Mouse (Mus musculus) frontal cortex, postnatal 25 days (tissue): ENCODE measurements around the gene Olfr522.

ENCODE experiments used
- DNase-seq, 2 experiments: peaks; one replicate each; pipeline ENCODE4 v3.0.0; 2022; ENCODE audit warnings: low spot score in 2 of 2

Olfr522 gene

DNA sequence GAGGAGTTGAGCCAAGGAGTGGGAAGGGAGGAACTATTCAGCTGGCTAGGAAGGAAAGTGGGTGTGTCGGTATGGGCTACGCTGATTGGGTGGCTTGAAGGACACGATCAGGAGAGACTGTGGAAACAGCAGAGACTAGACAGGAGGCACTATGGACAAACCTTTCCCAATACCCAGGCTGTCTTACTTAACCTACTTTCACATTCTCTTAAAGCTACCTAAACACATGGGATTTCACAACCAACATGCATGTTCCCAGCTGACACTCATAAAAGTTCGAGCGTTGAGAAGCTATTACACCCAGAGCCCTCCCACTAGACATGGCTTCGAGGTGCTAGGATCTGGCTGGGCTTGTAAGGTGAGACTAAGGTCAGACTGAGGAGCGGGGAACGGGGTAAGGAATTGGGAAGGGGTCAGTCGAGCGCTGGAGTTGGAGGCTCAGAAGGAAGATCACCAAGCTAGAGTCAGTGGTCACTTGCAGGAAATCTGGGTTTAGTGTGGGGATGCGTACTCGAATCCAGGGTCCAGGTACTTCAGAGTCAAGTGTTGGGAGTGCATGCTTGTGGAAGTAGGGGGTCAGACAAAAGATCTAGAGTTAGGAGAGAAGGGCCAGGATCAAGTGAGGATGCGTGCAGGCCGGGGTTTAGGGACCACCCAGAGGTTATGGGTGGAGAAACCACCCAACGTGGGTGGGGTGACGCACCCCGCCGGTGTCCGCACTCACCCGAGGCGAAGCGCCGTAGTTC is 48.8 kb downstream of the Olfr522 start, which contains the start of gene Paox:
Gene Paox, plus strand, starts transcription at position 217 of the 746 bp plus-strand sequence.
- peak in 1 of 2 experiments; percentile 35 for DNase-seq

DNA sequence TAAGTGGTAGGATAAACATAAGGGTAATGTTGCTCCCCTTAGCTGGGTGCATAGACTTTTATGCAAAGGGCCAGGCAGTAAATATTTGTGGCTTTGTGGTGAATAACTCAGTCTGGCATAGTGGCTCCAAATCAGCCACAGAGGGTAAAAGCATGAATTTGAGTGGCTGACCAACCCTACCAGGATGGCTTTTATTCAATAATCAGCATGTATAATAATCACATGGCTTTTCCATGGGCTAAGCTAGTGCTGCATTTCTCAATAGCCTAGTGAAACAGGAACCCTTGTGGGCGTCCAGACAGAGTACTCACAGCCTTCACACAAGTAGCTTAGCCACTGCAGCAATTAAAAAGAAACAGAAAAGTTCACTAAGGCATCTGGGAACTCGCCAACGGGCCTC is 52.6 kb downstream of the Olfr522 start:
- DNase-seq: no peak
